Mouse (Mus musculus): Measurements from ENCODE around the gene Olfr99. TPM values are rescaled to one million over a fixed set of nuclear protein-coding genes. Genes with fewer than 3 reads are reported as not detected.
A peak's percentile ranks its signal among the peaks of the same experiment; 100 is the strongest.

Olfr99 gene
- not detected in 2 replicates for polyA plus RNA-seq (2015; fragmentation: Nextera tagmentation; extraction: Ambion mirVana)

DNA sequence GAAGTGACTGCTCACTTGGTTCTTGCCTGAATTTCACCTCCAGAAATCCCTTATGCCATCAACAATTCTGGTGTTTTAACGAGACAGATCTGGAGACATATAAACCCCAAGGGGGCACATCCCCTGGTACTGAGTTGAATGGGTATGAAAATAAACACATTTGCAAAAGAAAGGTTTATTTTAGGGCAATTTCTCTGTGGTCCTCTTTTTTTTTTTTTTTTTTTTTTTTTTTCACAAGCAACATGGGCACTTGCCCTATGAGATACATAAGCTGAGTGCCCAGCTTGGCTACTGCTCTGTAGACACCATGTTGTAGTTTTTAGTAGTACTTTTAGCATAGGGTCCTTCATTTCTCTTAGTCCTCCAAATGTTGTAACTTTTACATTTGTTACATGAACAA is at the start of gene Olfr99:
Olfr99 (minus strand) TSS at position 101 of the 400 bp plus-strand sequence.
- 73% methylated on average over 1 of the region's 1 CpGs for WGBS
- Histone ChIP-seq H3K27me3 (no peaks in the 10 kb centered on the region), H3K27ac (replicated peaks) (no peak within 1 kb of the TSS), H3K4me3 (no peak within 1 kb of the TSS), H3K36me3 (no peaks in the 10 kb centered on the region), H3K4me1 (replicated peaks) (no peaks in the 10 kb centered on the region), H3K9me3 (no peaks in the 10 kb centered on the region), H3K9ac (no peak within 1 kb of the TSS), H3K4me2 (no peak within 1 kb of the TSS)
- ATAC-seq (ENCODE audit: low FRiP score, low read depth), result no peak

DNA sequence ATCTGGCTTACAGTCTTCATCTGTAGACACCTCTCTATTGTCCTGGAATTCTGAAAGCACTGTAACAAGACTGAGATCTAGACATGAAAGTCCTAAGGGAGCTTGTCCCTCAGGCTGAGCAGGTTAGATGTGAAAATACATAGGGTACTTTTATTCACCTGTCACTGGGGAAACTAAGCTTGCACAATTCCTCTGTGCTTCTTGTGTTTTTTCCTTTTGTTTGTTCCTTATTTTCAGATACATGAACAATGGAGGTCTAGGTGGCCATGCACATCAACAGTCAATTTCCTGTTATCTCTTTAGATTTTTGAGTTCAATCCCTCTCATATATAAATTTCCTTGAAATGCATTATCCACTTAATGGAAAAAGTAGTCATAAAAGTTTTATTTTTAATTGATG is 33.7 kb upstream of the Olfr99 start, which contains the start of gene Olfr102:
Olfr102 (minus strand) TSS at position 101 of the 400 bp plus-strand sequence.
- no peak for ATAC-seq (ENCODE audit: low FRiP score, low read depth)
- Histone ChIP-seq H3K4me2 (no peak within 1 kb of the TSS), H3K27ac (replicated peaks) (no peak within 1 kb of the TSS), H3K4me1 (replicated peaks) (no peaks in the 10 kb centered on the region), H3K4me3 (no peak within 1 kb of the TSS), H3K9me3 (no peaks in the 10 kb centered on the region), H3K9ac (no peak within 1 kb of the TSS), H3K27me3 (no peaks in the 10 kb centered on the region), H3K36me3 (no peaks in the 10 kb centered on the region)

DNA sequence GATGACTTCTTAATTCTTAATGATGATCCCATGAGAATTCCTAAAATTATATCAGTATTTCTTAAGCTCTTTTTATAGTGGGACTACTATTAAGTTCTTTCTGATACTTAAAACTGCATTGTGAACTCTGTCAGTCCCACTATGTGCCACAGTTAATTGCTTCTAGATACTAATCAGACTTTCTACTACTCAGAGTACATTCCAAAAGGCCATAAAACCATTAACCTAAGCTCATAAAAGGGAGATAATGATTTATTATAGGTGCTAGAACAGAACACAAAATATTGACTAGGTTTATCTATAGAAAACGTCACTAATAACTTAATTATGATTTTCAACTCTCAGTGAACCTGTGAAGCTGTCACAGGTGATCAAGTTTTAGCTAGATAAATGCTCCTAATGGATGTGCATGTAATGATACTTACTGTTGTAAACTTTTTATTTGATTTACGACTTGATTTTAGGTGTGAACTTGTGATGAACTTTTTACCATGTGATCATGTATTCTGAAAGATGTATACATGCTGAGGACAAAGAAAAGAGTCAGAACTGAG is 27.0 kb upstream of the Olfr99 start:
- Histone ChIP-seq H3K4me3 (no peak overlapping the region), H3K4me2 (no peak overlapping the region), H3K27ac (replicated peaks) (no peak overlapping the region), H3K4me1 (replicated peaks) (no peaks in the 10 kb centered on the region), H3K27me3 (no peaks in the 10 kb centered on the region), H3K36me3 (no peaks in the 10 kb centered on the region), H3K9ac (no peak overlapping the region), H3K9me3 (no peaks in the 10 kb centered on the region)
- no peak for ATAC-seq (ENCODE audit: low FRiP score, low read depth)
- 51% methylated on average over 2 of the region's 2 CpGs for WGBS

DNA sequence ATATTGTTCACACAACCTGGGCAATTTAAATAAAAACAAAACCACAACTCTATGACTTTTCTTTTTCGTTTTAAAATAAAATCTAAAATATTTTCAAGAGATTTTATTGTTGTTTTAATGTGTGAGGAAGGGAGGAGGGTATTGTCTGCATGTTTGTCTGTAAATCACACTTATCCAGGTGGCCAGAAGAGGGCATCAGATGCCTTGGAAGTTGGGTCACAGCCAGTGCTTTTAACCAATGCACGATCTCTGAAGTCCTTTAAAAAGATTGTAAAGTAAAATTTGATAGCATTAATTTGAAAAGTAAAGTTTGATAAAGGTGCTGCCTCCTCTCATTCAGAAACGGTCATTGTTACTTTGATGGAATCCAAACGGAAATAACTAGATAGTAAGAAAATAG is 25.2 kb upstream of the Olfr99 start:
- Histone ChIP-seq H3K9me3 (no peaks in the 10 kb centered on the region), H3K27me3 (no peaks in the 10 kb centered on the region)
- WGBS, result 44% methylated on average over 4 of the region's 4 CpGs

DNA sequence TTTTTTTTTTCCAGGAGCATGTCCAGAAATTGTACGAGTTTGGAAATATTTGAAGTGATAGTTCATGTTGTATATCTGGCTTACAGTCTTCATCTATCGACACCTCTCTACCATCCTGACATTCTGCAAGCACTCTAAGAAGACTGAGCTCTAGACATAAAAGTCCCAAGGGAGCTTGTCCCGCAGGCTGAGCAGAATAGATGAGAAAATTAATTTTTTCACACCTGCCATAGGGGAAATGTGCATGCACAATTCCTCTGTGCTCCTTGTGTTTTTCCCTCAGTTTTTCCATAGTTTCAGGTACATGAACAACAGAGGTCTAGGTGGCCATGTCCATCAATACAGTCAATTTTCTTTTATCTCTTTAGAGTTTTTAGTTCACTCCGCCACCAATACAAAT is 21.0 kb upstream of the Olfr99 start, which contains the start of gene Olfr101:
Olfr101 (minus strand) TSS at position 101 of the 400 bp plus-strand sequence.
- 81% methylated on average over 4 of the region's 4 CpGs for WGBS
- Histone ChIP-seq H3K9me3 (no peaks in the 10 kb centered on the region), H3K4me3 (no peak within 1 kb of the TSS), H3K4me1 (replicated peaks) (no peaks in the 10 kb centered on the region), H3K27ac (replicated peaks) (no peak within 1 kb of the TSS), H3K36me3 (no peaks in the 10 kb centered on the region), H3K27me3 (no peaks in the 10 kb centered on the region), H3K4me2 (no peak within 1 kb of the TSS), H3K9ac (no peak within 1 kb of the TSS)
- no peak for ATAC-seq (ENCODE audit: low FRiP score, low read depth)

More for the DNA sequence above, 25.2 kb upstream of the Olfr99 start:
- H3K36me3 ChIP-seq, result no peaks in the 10 kb centered on the region
- no peak for ATAC-seq (ENCODE audit: low FRiP score, low read depth)
- no peak overlapping the region for H3K9ac ChIP-seq
- H3K4me2 ChIP-seq, result no peak overlapping the region
- no peaks in the 10 kb centered on the region for H3K4me1 ChIP-seq (replicated peaks)
- H3K27ac ChIP-seq (replicated peaks), result no peak overlapping the region
- H3K4me3 ChIP-seq, result no peak overlapping the region

DNA sequence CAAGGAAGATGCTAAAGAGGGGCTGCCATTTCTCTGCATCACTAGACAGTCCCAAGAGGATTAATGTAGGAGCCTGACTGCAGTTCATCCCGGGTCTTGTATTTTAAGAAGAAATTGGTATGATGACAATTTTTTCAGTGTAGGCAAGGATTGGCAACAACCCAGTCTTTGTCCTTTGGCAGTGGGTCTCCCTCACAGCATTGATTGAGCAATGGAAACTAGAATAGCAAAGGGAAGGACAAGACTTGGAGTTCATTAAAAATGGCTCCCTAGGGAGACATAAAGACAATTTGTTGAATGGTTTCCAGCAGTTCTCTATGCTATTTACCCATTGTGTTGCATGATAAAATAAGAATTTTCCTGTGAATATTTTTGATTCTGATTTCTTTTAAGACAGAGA is 2.9 kb downstream of the Olfr99 start:
- no peaks in the 10 kb centered on the region for H3K9me3 ChIP-seq
- 78% methylated on average over 1 of the region's 1 CpGs for WGBS
- ATAC-seq (ENCODE audit: low FRiP score, low read depth), result no peak
- H3K9ac ChIP-seq, result no peak overlapping the region
- H3K4me1 ChIP-seq (replicated peaks), result no peaks in the 10 kb centered on the region
- H3K4me2 ChIP-seq, result no peak overlapping the region
- H3K27ac ChIP-seq (replicated peaks), result no peak overlapping the region
- H3K27me3 ChIP-seq, result no peaks in the 10 kb centered on the region
- H3K36me3 ChIP-seq, result no peaks in the 10 kb centered on the region
- H3K4me3 ChIP-seq, result no peak overlapping the region

DNA sequence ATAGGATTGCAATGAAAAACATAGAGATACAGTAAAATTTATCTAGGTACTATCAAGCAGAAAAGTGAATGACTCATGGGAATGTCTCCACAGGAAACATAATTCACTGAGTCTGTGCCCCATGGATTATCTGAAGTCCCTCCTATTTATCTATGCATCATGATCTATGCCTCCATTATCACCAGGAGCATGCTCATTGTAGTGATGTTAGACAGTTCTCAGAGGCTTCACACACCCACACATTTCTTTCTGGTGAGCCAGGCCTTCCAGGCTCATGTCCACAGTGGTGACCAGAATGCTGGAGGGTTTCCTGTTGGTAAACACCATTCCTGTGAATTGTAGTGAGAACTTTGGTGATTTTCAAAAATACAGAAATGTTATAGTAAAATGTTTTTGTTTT is 6.7 kb downstream of the Olfr99 start:
- no peaks in the 10 kb centered on the region for H3K9me3 ChIP-seq
- H3K4me2 ChIP-seq, result no peak overlapping the region
- H3K4me3 ChIP-seq, result no peak overlapping the region
- no peaks in the 10 kb centered on the region for H3K27me3 ChIP-seq
- H3K4me1 ChIP-seq (replicated peaks), result no peaks in the 10 kb centered on the region
- H3K27ac ChIP-seq (replicated peaks), result no peak overlapping the region
- H3K36me3 ChIP-seq, result no peaks in the 10 kb centered on the region
- no peak for ATAC-seq (ENCODE audit: low FRiP score, low read depth)
- H3K9ac ChIP-seq, result no peak overlapping the region

DNA sequence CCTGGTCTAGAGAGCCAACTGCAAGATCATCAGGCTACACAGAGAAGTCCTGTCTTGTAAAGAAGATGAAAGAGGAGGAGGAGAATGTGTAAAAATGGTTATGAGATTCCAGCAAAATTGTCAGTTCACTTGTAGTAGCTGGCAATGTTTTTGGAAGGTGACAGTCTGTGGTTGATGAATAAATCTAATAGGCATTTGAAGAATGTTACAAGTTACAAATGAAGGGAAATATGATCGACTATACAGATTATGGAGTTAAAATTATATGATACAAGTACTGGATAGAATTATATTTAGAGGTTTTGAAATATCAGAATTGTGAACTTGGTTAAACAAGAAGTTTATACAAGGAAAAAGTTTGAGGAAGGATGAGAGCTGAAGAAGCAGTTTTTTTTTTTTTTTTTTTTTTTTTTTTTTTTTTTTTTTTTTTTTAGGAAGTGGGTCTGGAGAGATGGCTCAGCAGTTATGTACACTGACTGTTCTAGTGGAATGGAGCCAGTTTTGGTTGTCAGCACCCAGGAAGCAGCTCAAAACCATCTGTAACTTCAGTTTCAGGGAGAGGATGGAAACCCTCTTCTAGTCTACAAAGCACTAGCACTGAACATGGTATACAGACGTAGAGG is 7.5 kb downstream of the Olfr99 start:
- WGBS, result 86% methylated on average over 2 of the region's 2 CpGs
- Histone ChIP-seq H3K36me3 (no peaks in the 10 kb centered on the region), H3K4me1 (replicated peaks) (no peaks in the 10 kb centered on the region), H3K4me3 (no peak overlapping the region), H3K4me2 (no peak overlapping the region), H3K9ac (no peak overlapping the region), H3K27ac (replicated peaks) (no peak overlapping the region), H3K9me3 (no peaks in the 10 kb centered on the region), H3K27me3 (no peaks in the 10 kb centered on the region)
- ATAC-seq (ENCODE audit: low FRiP score, low read depth), result no peak

DNA sequence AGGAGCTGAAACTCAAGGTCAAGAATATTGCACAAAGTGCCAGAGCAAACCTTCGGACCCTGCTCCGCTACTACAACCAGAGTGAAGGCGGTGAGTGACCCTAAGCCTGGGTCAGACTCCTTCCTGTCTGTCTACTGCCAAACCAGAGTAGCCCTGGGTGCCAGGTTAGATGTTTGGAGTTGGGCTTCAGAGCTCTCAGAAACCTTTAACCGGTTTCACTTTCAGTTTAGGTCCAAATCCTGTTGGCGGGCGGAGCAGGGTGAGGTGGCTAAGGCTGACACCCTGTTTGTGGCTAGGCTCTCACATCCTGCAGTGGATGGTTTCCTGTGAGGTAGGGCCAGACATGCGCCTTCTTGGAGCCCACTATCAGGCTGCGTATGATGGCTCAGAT is 12.6 kb downstream of the Olfr99 start:
- peak; percentile 45 for ATAC-seq (ENCODE audit: low FRiP score, low read depth)
- Histone ChIP-seq H3K4me2 (peak overlapping the region; percentile 95), H3K4me3 (peak overlapping the region; percentile 56), H3K36me3 (no peaks in the 10 kb centered on the region), H3K4me1 (replicated peaks) (no peaks in the 10 kb centered on the region), H3K9me3 (no peaks in the 10 kb centered on the region), H3K27me3 (no peaks in the 10 kb centered on the region), H3K27ac (replicated peaks) (no peak overlapping the region), H3K9ac (peak overlapping the region; percentile 39; the same call in 1 of the 2 replicates)
- 68% methylated on average over 8 of the region's 8 CpGs for WGBS

DNA sequence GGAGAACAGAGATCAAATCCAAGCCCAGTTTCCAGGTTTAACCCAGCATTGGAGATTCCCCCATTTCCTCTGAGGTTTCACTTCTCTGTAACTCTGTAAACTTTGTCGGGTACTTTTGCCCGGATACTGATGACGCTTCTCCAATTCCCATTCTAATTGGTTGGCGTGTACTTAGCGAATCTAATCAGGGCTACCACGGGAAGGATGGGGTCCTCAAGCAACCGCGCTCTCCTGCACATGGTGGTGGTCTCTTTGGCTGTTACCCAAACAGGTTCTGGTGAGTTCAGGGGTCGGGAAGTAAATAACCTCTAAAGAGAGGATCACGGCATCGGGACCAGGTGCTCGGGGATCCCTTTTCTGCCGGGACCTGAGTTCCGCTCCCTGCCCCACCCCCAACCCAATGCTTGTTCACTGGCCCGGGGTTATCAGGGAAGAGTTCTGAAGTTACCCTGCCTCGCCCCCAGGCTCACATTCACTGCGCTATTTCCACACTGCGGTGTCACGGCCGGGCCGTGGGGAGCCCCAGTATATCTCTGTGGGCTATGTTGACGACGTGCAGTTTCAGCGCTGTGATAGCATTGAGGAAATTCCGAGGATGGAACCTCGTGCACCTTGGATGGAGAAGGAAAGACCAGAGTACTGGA is 13.1 kb downstream of the Olfr99 start, which contains the start of gene H2-M3:
H2-M3 (plus strand) TSS at position 163 of the 644 bp plus-strand sequence.
- 4% methylated on average over 26 of the region's 26 CpGs for WGBS
- ATAC-seq (ENCODE audit: low FRiP score, low read depth), result peak; percentile 97
- Histone ChIP-seq H3K4me3 (peak within 1 kb of the TSS; percentile 56), H3K27ac (replicated peaks) (no peak within 1 kb of the TSS), H3K9me3 (no peaks in the 10 kb centered on the region), H3K27me3 (no peaks in the 10 kb centered on the region), H3K9ac (peak within 1 kb of the TSS; percentile 39), H3K4me1 (replicated peaks) (no peaks in the 10 kb centered on the region), H3K4me2 (peak within 1 kb of the TSS; percentile 95), H3K36me3 (no peaks in the 10 kb centered on the region)

DNA sequence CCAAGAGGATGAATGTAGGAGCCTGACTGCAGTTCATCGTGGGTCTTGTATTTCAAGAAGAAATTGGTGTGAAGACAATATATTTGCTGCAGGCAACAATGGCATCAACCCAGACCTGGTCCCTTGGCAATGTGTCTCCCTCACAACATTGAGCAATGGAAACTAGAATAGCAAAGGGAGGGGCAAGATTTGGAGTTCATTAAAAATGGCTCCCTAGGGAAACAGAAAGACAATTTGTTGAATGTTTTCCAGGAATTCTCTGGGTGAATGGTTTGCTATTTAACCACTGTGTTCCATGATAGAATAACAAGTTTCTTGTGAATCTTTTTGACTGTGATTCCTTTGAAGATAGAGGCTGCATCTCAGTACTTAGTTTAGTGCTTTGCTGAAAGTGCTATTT is 19.6 kb downstream of the Olfr99 start, which contains the start of gene Olfr98:
Olfr98 (minus strand) TSS at position 124 of the 400 bp plus-strand sequence.
- Histone ChIP-seq H3K9me3 (no peaks in the 10 kb centered on the region), H3K27ac (replicated peaks) (no peak within 1 kb of the TSS), H3K27me3 (no peaks in the 10 kb centered on the region), H3K9ac (no peak within 1 kb of the TSS), H3K4me2 (no peak within 1 kb of the TSS), H3K4me1 (replicated peaks) (no peaks in the 10 kb centered on the region), H3K36me3 (no peaks in the 10 kb centered on the region), H3K4me3 (no peak within 1 kb of the TSS)
- no peak for ATAC-seq (ENCODE audit: low FRiP score, low read depth)
- WGBS, result 78% methylated on average over 1 of the region's 1 CpGs

DNA sequence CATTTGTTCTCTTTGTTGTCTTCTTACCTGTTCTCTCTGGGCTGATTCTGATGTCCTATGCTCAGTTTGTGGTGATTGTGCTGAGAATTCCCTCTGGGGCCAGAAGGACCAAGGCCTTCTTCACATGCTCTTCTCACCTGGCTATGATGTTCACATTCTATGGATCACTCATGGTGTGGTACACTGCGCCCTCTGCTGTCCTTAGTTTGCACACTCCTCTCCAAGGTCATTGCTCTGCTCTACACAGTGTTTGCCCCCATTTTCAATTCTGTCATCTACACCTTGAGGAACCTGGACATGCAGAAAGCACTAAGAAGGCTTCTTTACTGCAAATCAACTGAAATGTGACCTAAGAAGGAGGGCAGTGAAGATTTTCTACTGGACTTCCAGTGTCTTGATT is 32.7 kb downstream of the Olfr99 start:
- Histone ChIP-seq H3K4me1 (replicated peaks) (no peaks in the 10 kb centered on the region), H3K27ac (replicated peaks) (no peak overlapping the region), H3K9me3 (no peaks in the 10 kb centered on the region), H3K27me3 (no peaks in the 10 kb centered on the region), H3K36me3 (no peaks in the 10 kb centered on the region), H3K9ac (no peak overlapping the region), H3K4me2 (no peak overlapping the region), H3K4me3 (no peak overlapping the region)
- ATAC-seq (ENCODE audit: low FRiP score, low read depth), result no peak
- 21% methylated on average over 1 of the region's 1 CpGs for WGBS
